Mouse (Mus musculus) CH12.LX (cell line): ENCODE data around the gene Gm21394. TPM values are rescaled to one million over a fixed set of nuclear protein-coding genes. Genes with fewer than 3 reads are reported as not detected.
"Not testable (repeated sequence)": the region's sequence is repeated elsewhere in the genome, so short reads cannot be mapped to it uniquely, and the experiment has no call there.

ENCODE experiments used
- DNase-seq: peaks from one replicate; pipeline ENCODE4 v3.0.0-alpha.2; 2013; ENCODE audit errors: extremely low read depth
- H3K27ac ChIP-seq: 2 replicates; pipeline ENCODE4 v1.5.1; 2012; ENCODE audit warnings: low read depth, mild to moderate bottlenecking, control low read depth, moderate library complexity; ENCODE audit not compliant: insufficient read depth
- H3K27me3 ChIP-seq: replicated peaks from 2 replicates; pipeline ENCODE3; 2012; ENCODE audit warnings: inconsistent platforms
- H3K36me3 ChIP-seq, 2 experiments: replicated peaks in 1 of 2; 2 replicates each; pipeline versions ENCODE3 to v1.6.1; 2012; ENCODE audit warnings: inconsistent platforms in 1 of 2, low read length in 1 of 2, mild to moderate bottlenecking in 1 of 2, mixed read lengths in 1 of 2, moderate library complexity in 1 of 2; ENCODE audit not compliant: control insufficient read depth in 1 of 2, insufficient read depth in 1 of 2
- H3K4me1 ChIP-seq, 2 experiments: 2 replicates each; pipeline ENCODE4 v1.6.1; 2012; ENCODE audit warnings: inconsistent platforms in 1 of 2, moderate library complexity in 1 of 2; ENCODE audit not compliant: insufficient read depth in 2 of 2, control insufficient read depth in 1 of 2
- H3K4me2 ChIP-seq: 2 replicates; pipeline ENCODE4 v1.6.1; 2012; ENCODE audit warnings: low read depth, mild to moderate bottlenecking, control low read depth; ENCODE audit not compliant: poor library complexity, insufficient read depth, severe bottlenecking
- H3K4me3 ChIP-seq, 3 experiments: fragments of 150-350 bp in 1 of 3; sonication (generic) in 1 of 3; replicated peaks in 1 of 3; 2 replicates each; pipeline versions ENCODE3 to v1.5.1; 2011 to 2012; ENCODE audit warnings: low read depth in 2 of 3, low read length in 2 of 3, mild to moderate bottlenecking in 2 of 3, moderate library complexity in 2 of 3, control low read depth in 1 of 3, improper control_type of control experiment in 1 of 3, inconsistent platforms in 1 of 3, mixed read lengths in 1 of 3; ENCODE audit not compliant: poor library complexity in 1 of 3
- H3K79me2 ChIP-seq: replicated peaks from 2 replicates; pipeline ENCODE4 v1.6.1; 2012; ENCODE audit warnings: mild to moderate bottlenecking, moderate library complexity; ENCODE audit not compliant: control insufficient read depth, poor library complexity, insufficient read depth, severe bottlenecking; ENCODE audit errors: extremely low read depth
- H3K9ac ChIP-seq: 2 replicates; pipeline ENCODE4 v1.6.1; 2012; ENCODE audit warnings: low read depth, mild to moderate bottlenecking, control low read depth, moderate library complexity; ENCODE audit not compliant: insufficient read depth
- H3K9me3 ChIP-seq: replicated peaks from 2 replicates; pipeline ENCODE3; 2012; ENCODE audit warnings: low read length, inconsistent platforms, mixed read lengths
- dilution Hi-C: fragments of 300-500 bp; cut with MboI; formaldehyde crosslinking; loops from 2 replicates; pipeline ENCODE4 v1.14.3; 2020; ENCODE audit warnings: low sequenced_read_pairs; ENCODE audit not compliant: extremely low pct_unique_long_range_greater_than_20kb, extremely low pct_ligation_motif_present
- in situ Hi-C: fragments of 300-500 bp; cut with MboI; formaldehyde crosslinking; loops from 3 replicates; pipeline ENCODE4 v1.14.3; 2019; ENCODE audit warnings: low sequenced_read_pairs, low pct_ligation_motif_present, low pct_unique_long_range_greater_than_20kb, mixed read lengths
- polyA plus RNA-seq: library from polyadenylated mRNA; unstranded; fragments of >175 nt; gene quantifications from 2 replicates; pipeline ENCODE4 v1.2.1, GENCODE M21; 2012; ENCODE audit warnings: low read depth; ENCODE audit not compliant: insufficient read length
- total RNA-seq, 2 experiments: library from RNA; depleted of rRNA; stranded (reverse); fragments of 300-350 nt in 1 of 2; fragments of >200 nt in 1 of 2; gene quantifications; 2 replicates each; pipeline ENCODE4 v1.2.3; 2012 to 2014

Gm21394 gene
- total RNA-seq (2012; rRNA removed) (not detected in 2 replicates), total RNA-seq (2014; rRNA removed) (not detected in 2 replicates), polyA plus RNA-seq (not detected in 2 replicates)

DNA sequence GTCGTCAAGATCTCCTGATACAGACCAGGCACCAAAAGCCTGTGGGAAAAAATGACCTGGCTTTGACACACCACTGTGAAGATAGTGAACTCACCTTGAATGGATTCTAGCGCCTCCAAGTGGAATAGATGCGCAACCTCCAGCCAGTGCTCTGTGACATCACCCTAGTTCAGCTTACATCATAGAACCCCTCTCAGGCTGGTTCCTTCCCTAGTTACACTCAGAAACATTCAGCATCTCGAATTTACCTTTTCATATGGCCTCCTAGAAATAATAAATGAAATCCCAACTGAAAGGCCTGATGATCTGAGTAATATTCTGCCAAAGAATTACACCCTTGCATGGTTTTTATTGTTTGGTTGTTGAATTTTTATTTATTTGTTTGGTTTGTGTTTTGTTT, at the start of gene Gm21394:
TSS of gene Gm21394 (minus strand) at position 101 of the 400 bp plus-strand sequence.
- in situ Hi-C loops, H3K9me3 ChIP-seq, DNase-seq, H3K9ac ChIP-seq, dilution Hi-C loops, H3K27me3 ChIP-seq, H3K36me3 ChIP-seq, H3K4me3 ChIP-seq, H3K27ac ChIP-seq, H3K4me2 ChIP-seq, H3K4me1 ChIP-seq, H3K79me2 ChIP-seq: not testable (repeated sequence)

Other genes with a start within 250 kb of the Gm21394 start
- gene Gm21409, start 181.8 kb upstream of the Gm21394 start, total RNA-seq (2012; rRNA removed): not detected in 2 replicates
- not detected in 2 replicates for gene Gm21409, start 181.8 kb upstream of the Gm21394 start, total RNA-seq (2014; rRNA removed)
- not detected in 2 replicates for gene Gm21409, start 181.8 kb upstream of the Gm21394 start, polyA plus RNA-seq